ENCODE assay signal across 8 mouse cellular contexts in genomic region chr4:150366510-150367208, GRCm38 (mm10).
DNase-seq lines count a peak whose midpoint lies in the region; ATAC-seq lines count a peak whose summit lies in the region.

No protein-coding gene starts in this region.

- H3K27ac ChIP-seq in hindbrain, embryonic 13.5 days: 0 out of 2 replicates have a peak overlapping the region, but pooled peaks have one; percentile 13
- H3K27ac ChIP-seq in hindbrain, embryonic 14.5 days: no peak overlapping the region

- no peak for ATAC-seq in hindbrain, embryonic 13.5 days (ENCODE audit: low FRiP score)
- ATAC-seq in hindbrain, embryonic 14.5 days (ENCODE audit: low FRiP score): no peak
- ATAC-seq in neutrophil, adult 5-6 weeks (ENCODE audit: extremely low read depth, insufficient number of reproducible peaks, low FRiP score, poor library complexity, severe bottlenecking): peak; percentile 94

- WGBS in hindbrain, embryonic 13.5 days: 79% methylated on average over 6 of the region's 6 CpGs
- 65% methylated on average over 6 of the region's 6 CpGs for WGBS in hindbrain, embryonic 14.5 days

- H3K9me3 ChIP-seq in hindbrain, embryonic 13.5 days: no peaks in the 10 kb centered on the region
- H3K9me3 ChIP-seq in hindbrain, embryonic 14.5 days (ENCODE audit: control insufficient read depth, low read length): no peaks in the 10 kb centered on the region

- no peak overlapping the region for H3K9ac ChIP-seq in hindbrain, embryonic 13.5 days
- no peak overlapping the region for H3K9ac ChIP-seq in hindbrain, embryonic 14.5 days

- no peaks in the 10 kb centered on the region for H3K36me3 ChIP-seq in hindbrain, embryonic 13.5 days
- H3K36me3 ChIP-seq in hindbrain, embryonic 14.5 days (replicated peaks; ENCODE audit: control insufficient read depth, insufficient read depth): no peaks in the 10 kb centered on the region

- H3K27me3 ChIP-seq in hindbrain, embryonic 13.5 days: no peaks in the 10 kb centered on the region
- no peaks in the 10 kb centered on the region for H3K27me3 ChIP-seq in hindbrain, embryonic 14.5 days (ENCODE audit: control insufficient read depth, insufficient read depth, low read length)

- DNase-seq in hindbrain, embryonic 14.5 days (ENCODE audit: low spot score): no peak
- peak; percentile 70 for DNase-seq in MN1 (ENCODE audit: low spot score)
- DNase-seq in heart, postnatal 4 days: peak; percentile 44
- DNase-seq in frontal cortex, postnatal 25 days (ENCODE audit: low spot score in 2 of 2): no peak
- no peak for DNase-seq in cerebellum, adult 9-11 months
- no peak for DNase-seq in adrenal gland, adult 18-20 months (ENCODE audit: low spot score in 2 of 2)

- H3K4me3 ChIP-seq in hindbrain, embryonic 13.5 days: no peak overlapping the region
- no peak overlapping the region for H3K4me3 ChIP-seq in hindbrain, embryonic 14.5 days (replicated peaks; ENCODE audit: low read length)

- no peak overlapping the region for H3K4me2 ChIP-seq in hindbrain, embryonic 13.5 days
- no peak overlapping the region for H3K4me2 ChIP-seq in hindbrain, embryonic 14.5 days (replicated peaks)

- peaks cover 47% of the 10 kb centered on the region for H3K4me1 ChIP-seq in hindbrain, embryonic 13.5 days (replicated peaks)
- H3K4me1 ChIP-seq in hindbrain, embryonic 14.5 days (replicated peaks; ENCODE audit: control insufficient read depth, insufficient read depth, low read length): peaks cover 37% of the 10 kb centered on the region

Comparison
In these comparisons a context has a peak if more than half of its experiments do, and no peak if none do; other contexts are left out.
1. DNase-seq: peak in MN1 (single experiment) and heart, postnatal 4 days (single experiment); none in hindbrain, embryonic 14.5 days (single experiment), frontal cortex, postnatal 25 days (0 of 2), cerebellum, adult 9-11 months (single experiment) and adrenal gland, adult 18-20 months (0 of 2).